Mouse (Mus musculus) left cerebral cortex, postnatal 25 days (tissue): ENCODE data around the gene Tbc1d8. TPM values are rescaled to one million over a fixed set of nuclear protein-coding genes. Genes with fewer than 3 reads are reported as not detected.
A peak's percentile ranks its signal among the peaks of the same experiment; 100 is the strongest.

Experiments
- DNase-seq, 2 experiments: peaks; one replicate each; pipeline ENCODE4 v3.0.0; 2022; ENCODE audit warnings: low spot score in 2 of 2, mixed read lengths in 1 of 2
- intact Hi-C: fragments of 180-260 bp; cut with DNase I; formaldehyde crosslinking; loops from one replicate; pipeline ENCODE4 v1.15.1; 2025
- total RNA-seq, 2 experiments: library from RNA; stranded (reverse); gene quantifications; 2 replicates each; pipeline ENCODE4 v1.2.3; 2021

Tbc1d8 gene
- total RNA-seq, 2 experiments from 2014 or later = 14.2 to 23.3 TPM

GRCm38 (mm10) chr1:39408668-39409067 lies 69.9 kb downstream of the Tbc1d8 start:
- DNase-seq = no peak
- intact Hi-C loops = no loop called here

DNA sequence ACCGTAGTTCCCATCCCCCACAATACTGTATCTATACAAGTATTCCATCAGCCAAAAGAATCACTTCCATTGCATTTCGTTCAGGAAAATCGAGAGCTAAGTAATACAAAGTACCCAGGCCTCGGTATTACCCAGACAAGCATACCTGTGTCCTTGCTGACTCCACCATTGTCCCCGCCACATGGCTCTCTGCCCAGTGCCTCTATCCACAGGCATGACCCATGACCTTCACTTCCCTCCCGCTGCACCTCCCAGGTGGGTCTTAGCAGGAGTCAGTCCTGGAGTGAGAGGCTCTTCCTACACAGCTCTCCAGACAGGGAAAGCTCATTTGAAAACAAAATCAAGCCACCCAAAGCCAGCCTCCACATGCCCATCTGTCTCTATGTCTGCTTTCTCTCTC lies 70.4 kb downstream of the Tbc1d8 start:
- intact Hi-C loops = no loop called here
- DNase-seq = no peak

GRCm38 (mm10) chr1:39407108-39407507 lies 71.4 kb downstream of the Tbc1d8 start:
- no peak for DNase-seq
- intact Hi-C loops = no loop called here

DNA sequence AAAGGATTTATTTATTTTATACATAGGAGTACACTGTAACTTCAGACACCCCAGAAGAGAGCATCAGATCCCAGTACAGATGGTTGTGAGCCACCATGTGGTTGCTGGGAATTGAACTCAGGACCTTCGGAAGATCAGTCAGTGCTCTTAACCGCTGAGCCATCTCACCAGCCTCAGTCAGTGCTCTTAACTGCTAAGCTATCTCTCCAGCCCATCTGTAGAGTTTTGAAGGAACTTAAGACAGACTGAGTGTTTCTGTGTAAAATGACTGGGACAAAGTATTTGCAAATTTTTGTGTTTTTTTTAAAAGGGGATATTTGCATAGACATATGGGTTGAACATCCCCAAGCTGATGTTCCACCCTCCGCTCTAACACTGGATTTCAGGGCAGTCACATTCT lies 78.4 kb downstream of the Tbc1d8 start:
- intact Hi-C loops = no loop called here
- no peak for DNase-seq

DNA sequence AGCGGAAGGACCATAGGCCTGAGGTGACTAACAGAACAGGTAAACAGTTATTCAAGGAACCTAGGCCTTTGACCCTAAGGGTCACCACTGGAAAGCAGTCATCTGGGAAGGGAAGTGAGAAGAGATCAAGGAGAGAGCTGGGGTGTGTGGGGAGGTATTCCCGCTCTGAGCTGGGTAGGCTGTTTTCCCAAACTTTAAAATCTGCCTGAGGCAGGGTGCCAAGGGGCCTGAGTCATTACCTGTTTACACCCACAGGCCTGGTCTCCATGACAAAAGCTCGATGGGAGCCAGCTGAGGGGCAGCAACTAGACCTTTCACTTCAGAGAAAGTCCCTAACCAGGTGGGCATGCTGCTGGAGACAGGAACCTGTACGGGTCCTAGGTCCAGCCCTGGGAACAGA lies 79.3 kb downstream of the Tbc1d8 start:
- no peak for DNase-seq
- intact Hi-C loops = no loop called here

DNA sequence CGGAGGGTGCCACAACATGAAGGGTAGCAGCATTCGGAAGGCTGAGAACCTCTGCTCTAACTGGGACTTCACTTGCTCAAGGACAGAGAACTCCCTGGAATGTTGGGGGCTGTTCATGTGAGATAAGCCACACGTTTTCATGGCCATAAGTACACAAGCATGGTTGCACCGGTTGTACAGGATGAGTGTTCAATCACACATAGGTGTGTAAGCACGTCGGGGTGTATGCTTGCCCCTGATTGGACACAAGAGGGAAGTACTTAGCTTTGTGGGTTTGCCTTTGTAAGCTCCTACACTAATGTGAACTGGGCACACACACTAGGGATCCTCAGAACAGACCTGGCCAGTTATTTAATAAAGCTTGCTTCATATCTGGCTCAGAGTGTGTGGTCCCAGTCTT lies 80.3 kb downstream of the Tbc1d8 start:
- intact Hi-C loops = no loop called here
- DNase-seq = no peak

- no peak for DNase-seq
- intact Hi-C loops = no loop called here
These were observed 82.2 kb downstream of the Tbc1d8 start for GRCm38 (mm10) chr1:39396347-39396746.

DNA sequence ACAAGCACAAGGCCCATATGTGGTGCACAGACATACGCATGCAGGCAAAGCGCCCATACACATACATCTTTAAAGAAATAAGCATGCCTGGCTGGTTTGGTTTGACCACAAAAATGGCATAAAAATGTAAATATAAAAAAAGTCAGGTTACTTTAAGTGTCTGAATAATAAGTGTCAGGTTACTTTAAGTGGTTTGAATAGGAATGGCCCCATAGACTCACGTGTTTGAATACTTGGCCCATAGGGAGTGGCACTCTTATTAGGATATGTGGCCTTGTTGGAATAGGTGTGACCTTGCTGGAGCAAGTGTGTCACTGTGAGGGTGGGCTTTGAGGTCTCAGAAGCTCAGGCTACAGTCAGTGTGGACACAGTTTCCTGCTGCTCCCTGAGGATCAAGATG lies 83.9 kb downstream of the Tbc1d8 start:
- intact Hi-C loops = no loop called here
- DNase-seq = no peak

- DNase-seq = no peak
- intact Hi-C loops = no loop called here
These were observed 84.5 kb downstream of the Tbc1d8 start for GRCm38 (mm10) chr1:39394096-39394495.

GRCm38 (mm10) chr1:39393217-39393867 lies 85.2 kb downstream of the Tbc1d8 start:
- intact Hi-C loops = loop anchor here (2.0 kb wide), 2 partner anchors 111 to 131 kb away; no protein-coding TSS in a partner anchor
- no peak for DNase-seq

DNA sequence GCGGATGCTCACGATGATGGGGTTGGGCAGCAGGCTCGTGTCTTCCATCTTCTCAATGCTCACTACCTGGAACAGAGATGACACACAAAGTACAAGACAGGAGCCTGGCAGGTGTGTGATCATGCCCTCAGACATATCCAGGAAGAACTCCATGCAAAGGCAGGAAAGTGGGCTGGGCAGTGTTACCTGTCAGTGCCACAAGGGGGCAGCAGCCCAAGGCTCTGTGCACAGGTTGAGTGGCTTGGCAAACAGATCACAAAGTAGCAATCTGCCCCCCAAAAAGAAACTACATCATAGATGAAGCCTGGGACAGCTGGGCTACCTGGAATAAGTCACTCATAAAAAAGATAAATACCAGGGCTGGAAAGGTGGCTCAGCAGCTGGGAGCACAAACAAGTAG lies 86.4 kb downstream of the Tbc1d8 start:
- peak; percentile 79 to 83 for DNase-seq
- intact Hi-C loops = loop anchor here (2.0 kb wide), 2 partner anchors 113 to 133 kb away; no protein-coding TSS in a partner anchor

- intact Hi-C loops = loop anchor here (2.0 kb wide), 3 partner anchors 113 to 139 kb away; no protein-coding TSS in a partner anchor
- DNase-seq = no peak
These were observed 86.9 kb downstream of the Tbc1d8 start for GRCm38 (mm10) chr1:39391652-39392051.

DNA sequence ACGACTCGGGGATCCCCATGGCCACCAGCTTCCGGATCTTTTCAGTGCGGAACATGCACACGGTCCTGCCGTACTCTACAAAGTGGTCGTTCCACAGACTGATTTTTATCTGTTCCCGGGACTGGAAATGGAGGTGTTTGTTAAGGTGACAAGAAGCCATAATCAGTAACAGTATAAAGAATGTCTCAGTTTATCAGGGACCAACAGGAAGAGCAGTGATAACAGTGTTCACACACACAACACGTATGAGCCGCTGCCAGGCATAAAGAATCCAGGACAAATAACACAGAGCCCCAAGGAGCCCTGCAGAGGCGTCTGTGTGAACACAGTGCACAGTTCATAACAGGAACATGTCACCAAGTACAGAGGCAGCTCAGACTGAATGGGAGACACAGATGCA lies 89.2 kb downstream of the Tbc1d8 start:
- intact Hi-C loops = no loop called here
- no peak for DNase-seq

GRCm38 (mm10) chr1:39388163-39388562 lies 90.4 kb downstream of the Tbc1d8 start:
- DNase-seq = no peak
- intact Hi-C loops = no loop called here

DNA sequence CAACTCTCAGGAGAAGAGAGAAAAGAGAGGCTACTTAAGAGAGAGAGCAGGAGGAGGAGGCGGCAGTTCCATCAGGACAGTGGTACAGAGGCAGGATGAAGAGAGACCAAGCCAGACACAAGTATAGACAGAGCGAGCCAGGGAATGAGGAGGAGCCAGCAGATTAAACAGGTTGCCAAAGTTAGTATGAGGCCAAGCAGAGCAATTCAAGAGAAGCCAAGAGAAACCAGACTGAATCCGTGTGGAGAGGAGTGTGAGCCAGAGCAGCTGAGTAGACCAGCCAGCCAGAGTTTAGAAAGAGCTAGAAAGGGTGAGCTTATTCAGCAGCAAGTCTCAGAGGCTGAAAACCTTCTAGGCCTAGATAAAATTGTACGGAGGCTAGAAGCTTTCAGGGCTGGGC lies 91.1 kb downstream of the Tbc1d8 start:
- intact Hi-C loops = no loop called here

DNA sequence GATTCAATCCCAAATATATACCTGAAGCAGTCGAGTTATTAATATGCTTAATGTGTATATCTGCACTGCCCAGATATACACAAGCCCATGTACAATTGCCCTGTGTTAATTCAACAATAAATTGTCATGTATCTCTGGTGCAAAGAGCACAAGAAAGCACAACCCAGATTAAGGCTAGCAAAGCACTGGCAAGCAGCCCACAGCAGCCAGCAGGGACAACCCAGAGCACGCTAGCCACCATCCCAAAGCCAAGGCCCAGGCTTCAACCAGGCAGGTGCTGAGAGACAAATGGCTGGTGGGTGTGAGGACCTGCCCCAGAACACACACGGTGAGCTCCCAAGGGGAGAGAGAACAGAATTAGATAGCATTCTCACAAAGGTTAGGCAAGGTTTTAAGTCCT lies 92.1 kb downstream of the Tbc1d8 start:
- no peak for DNase-seq
- intact Hi-C loops = no loop called here

More for the DNA sequence above, 91.1 kb downstream of the Tbc1d8 start:
- DNase-seq = peak in 1 of 2 experiments; percentile 39

DNA sequence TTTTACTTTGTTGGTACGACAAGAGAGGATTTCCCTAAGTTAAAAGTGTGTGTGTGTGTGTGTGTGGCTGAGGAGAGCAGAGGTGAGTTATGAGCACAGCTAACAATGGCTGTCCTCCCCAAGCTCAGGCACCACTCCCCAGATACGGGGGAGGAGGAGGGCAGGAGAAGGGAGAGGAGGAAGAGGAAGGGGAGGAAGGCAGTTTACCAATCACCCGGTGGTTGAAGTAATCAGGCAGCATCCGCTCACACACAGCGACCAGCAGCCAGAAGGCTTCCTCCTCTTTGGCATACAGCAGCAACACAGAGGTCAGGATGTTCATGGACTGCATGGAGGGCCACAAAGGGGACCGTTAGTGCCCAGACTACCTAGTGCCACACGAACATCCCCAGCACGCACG lies 93.6 kb downstream of the Tbc1d8 start:
- DNase-seq = no peak
- intact Hi-C loops = no loop called here

- DNase-seq = no peak
- intact Hi-C loops = no loop called here
These were observed 97.5 kb downstream of the Tbc1d8 start for GRCm38 (mm10) chr1:39381017-39381416.

DNA sequence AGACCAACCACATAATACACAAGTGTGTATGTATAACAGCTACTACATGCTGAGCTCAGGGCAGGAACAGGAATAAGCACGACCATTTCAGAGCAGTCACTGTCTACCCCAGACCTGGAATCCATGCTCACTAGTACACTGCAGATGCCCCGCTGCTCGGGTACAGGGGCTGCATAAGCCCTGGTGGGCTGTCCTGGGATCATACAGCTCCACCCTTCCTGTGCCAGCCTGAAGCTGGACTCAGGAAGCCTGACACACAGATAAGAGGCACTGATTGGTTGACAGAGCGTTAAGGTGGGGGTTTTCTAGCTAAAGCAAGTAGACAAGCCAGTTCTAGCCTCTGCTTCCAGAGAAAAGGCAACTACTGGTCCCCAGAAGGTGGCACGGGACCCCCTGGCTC lies 99.5 kb downstream of the Tbc1d8 start:
- no peak for DNase-seq
- intact Hi-C loops = no loop called here

GRCm38 (mm10) chr1:39378540-39378939 lies 100.0 kb downstream of the Tbc1d8 start:
- intact Hi-C loops = no loop called here
- DNase-seq = no peak

- no peak for DNase-seq
- intact Hi-C loops = no loop called here
These were observed 101.8 kb downstream of the Tbc1d8 start for GRCm38 (mm10) chr1:39376726-39377240.

DNA sequence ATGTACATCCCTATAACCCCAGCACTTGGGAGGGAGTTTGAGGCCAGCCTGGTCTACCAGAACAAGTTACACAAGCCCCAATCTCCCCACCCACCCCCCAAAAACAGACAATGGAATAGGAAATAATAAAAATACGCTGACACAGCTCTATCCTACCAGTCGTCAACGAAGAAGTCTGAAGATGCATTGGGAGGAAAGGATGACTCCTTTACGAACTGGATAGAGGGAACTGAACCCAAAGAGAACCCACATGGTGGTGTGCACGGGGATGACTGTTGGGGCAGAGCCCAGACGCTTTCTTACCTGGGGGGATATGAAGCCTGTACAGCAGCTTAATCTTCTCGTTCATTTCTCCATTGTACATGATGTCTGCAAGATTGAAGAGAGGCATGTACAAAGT lies 102.4 kb downstream of the Tbc1d8 start:
- no peak for DNase-seq
- intact Hi-C loops = no loop called here
